Mouse (Mus musculus) bone marrow, adult 2 months (tissue): ENCODE data around the gene Rnf220.

Experiments
- CTCF ChIP-seq: fragments of 200-500 bp; IDR thresholded peaks from 2 replicates; pipeline ENCODE4 v1.5.1; 2011; ENCODE audit warnings: low read length, control low read depth; ENCODE audit not compliant: control insufficient read depth, insufficient read depth
- POLR2A ChIP-seq: fragments of 200-500 bp; IDR thresholded peaks from 2 replicates; pipeline ENCODE4 v1.6.1; 2011; ENCODE audit warnings: low read depth, mild to moderate bottlenecking, control low read depth, low read length, borderline replicate concordance; ENCODE audit not compliant: control insufficient read depth

DNA sequence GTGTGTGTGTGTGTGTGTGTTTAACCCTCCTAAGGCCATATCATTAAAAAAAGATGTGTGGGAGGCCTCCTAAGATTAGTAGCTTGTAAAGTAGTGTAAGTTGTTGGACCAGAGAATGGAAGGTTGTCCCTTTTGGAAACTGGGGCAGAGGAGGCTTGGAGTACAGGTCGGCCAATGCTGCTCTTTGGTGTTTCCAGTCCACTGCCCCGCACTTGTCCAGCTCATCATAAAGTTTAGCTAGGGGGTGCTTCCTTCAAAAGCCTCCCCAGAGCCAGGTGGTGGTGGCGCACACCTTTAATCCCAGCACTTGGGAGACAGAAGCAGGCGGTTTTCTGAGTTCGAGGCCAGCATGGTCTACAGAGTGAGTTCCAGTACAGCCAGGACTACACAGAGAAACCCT is 244.1 kb downstream of the Rnf220 start:
- TF ChIP-seq CTCF, result no peak
- no peak for TF ChIP-seq POLR2A
